Mouse (Mus musculus) MEL (cell line): ENCODE results near the gene Rtbdn. TPM values are rescaled to one million over a fixed set of nuclear protein-coding genes. Genes with fewer than 3 reads are reported as not detected.

Experiments used
- DNase-seq: peaks from one replicate; pipeline ENCODE4 v3.0.0; 2011; ENCODE audit warnings: low read depth, low spot score
- H3K27ac ChIP-seq: 2 replicates; pipeline ENCODE4 v1.5.1; 2012; ENCODE audit warnings: low read depth, mild to moderate bottlenecking, control low read depth, low read length, moderate library complexity; ENCODE audit not compliant: control insufficient read depth
- H3K27me3 ChIP-seq, 2 experiments: fragments of 150-350 bp in 1 of 2; sonication (generic) in 1 of 2; 2 replicates each; pipeline ENCODE4 v1.6.1; 2012; ENCODE audit warnings: low read length in 2 of 2, mild to moderate bottlenecking in 2 of 2, improper control_type of control experiment in 1 of 2, moderate library complexity in 1 of 2; ENCODE audit not compliant: insufficient read depth in 2 of 2, control insufficient read depth in 1 of 2
- H3K36me3 ChIP-seq, 2 experiments: 2 replicates each; pipeline ENCODE4 v1.6.1; 2012 to 2014; ENCODE audit warnings: low read length in 2 of 2, improper control_type of control experiment in 1 of 2, inconsistent platforms in 1 of 2, mild to moderate bottlenecking in 1 of 2; ENCODE audit not compliant: insufficient read depth in 2 of 2, control insufficient read depth in 1 of 2
- H3K4me1 ChIP-seq, 2 experiments: fragments of 150-350 bp in 1 of 2; sonication (generic) in 1 of 2; 2 replicates each; pipeline ENCODE4 v1.6.1; 2012; ENCODE audit warnings: low read length in 2 of 2, improper control_type of control experiment in 1 of 2, mild to moderate bottlenecking in 1 of 2; ENCODE audit not compliant: insufficient read depth in 2 of 2, control insufficient read depth in 1 of 2
- H3K4me3 ChIP-seq, 2 experiments: fragments of 150-350 bp in 1 of 2; sonication (generic) in 1 of 2; 2 replicates each; pipeline ENCODE4 v1.5.1; 2012; ENCODE audit warnings: low read depth in 2 of 2, low read length in 2 of 2, mild to moderate bottlenecking in 2 of 2, moderate library complexity in 2 of 2, control low read depth in 1 of 2, improper control_type of control experiment in 1 of 2; ENCODE audit not compliant: control insufficient read depth in 1 of 2, insufficient read depth in 1 of 2
- H3K79me2 ChIP-seq: 2 replicates; pipeline ENCODE4 v1.6.1; 2012; ENCODE audit warnings: mild to moderate bottlenecking, low read length, moderate library complexity; ENCODE audit not compliant: control insufficient read depth, poor library complexity, insufficient read depth
- H3K9ac ChIP-seq: 2 replicates; pipeline ENCODE4 v1.6.1; 2012; ENCODE audit warnings: low read depth, mild to moderate bottlenecking, control low read depth, low read length, moderate library complexity; ENCODE audit not compliant: control insufficient read depth, poor library complexity, severe bottlenecking
- H3K9me3 ChIP-seq: fragments of 150-350 bp; sonication (generic); replicated peaks from 2 replicates; pipeline ENCODE4 v1.6.1; 2012; ENCODE audit warnings: mild to moderate bottlenecking, low read length, improper control_type of control experiment, moderate library complexity; ENCODE audit not compliant: insufficient read depth
- BHLHE40 ChIP-seq: IDR thresholded peaks from 2 replicates; pipeline ENCODE4 v1.6.1; 2012; ENCODE audit warnings: low read depth, mild to moderate bottlenecking, inconsistent platforms, low read length, improper control_type of control experiment, borderline replicate concordance
- CHD1 ChIP-seq: IDR thresholded peaks from 2 replicates; pipeline ENCODE4 v1.6.1; 2012; ENCODE audit warnings: low read depth, mild to moderate bottlenecking, inconsistent platforms, low read length, improper control_type of control experiment
- CTCF ChIP-seq, 3 experiments: IDR thresholded peaks in 2 of 3; conservative IDR thresholded peaks in 1 of 3; 2 replicates each; pipeline ENCODE4 v1.5.1; 2011 to 2012; ENCODE audit warnings: low read length in 3 of 3, low read depth in 2 of 3, mild to moderate bottlenecking in 2 of 3, improper control_type of control experiment in 1 of 3, inconsistent platforms in 1 of 3, mixed read lengths in 1 of 3, moderate library complexity in 1 of 3; ENCODE audit not compliant: control insufficient read depth in 1 of 3, insufficient read depth in 1 of 3, poor library complexity in 1 of 3, severe bottlenecking in 1 of 3
- E2F4 ChIP-seq: IDR thresholded peaks from 2 replicates; pipeline ENCODE4 v1.6.1; 2011; ENCODE audit warnings: low read depth, low read length, improper control_type of control experiment, borderline replicate concordance
- ELF1 ChIP-seq: IDR thresholded peaks from 2 replicates; pipeline ENCODE4 v1.6.1; 2014; ENCODE audit warnings: low read depth, mild to moderate bottlenecking, inconsistent platforms, low read length, improper control_type of control experiment, moderate library complexity
- EP300 ChIP-seq, 2 experiments: IDR thresholded peaks; 2 replicates each; pipeline ENCODE4 v1.6.1; 2011; ENCODE audit warnings: improper control_type of control experiment in 2 of 2, low read length in 2 of 2, low read depth in 1 of 2, mild to moderate bottlenecking in 1 of 2
- ETS1 ChIP-seq: IDR thresholded peaks from 2 replicates; pipeline ENCODE4 v1.6.1; 2012; ENCODE audit warnings: low read depth, mild to moderate bottlenecking, inconsistent platforms, low read length, improper control_type of control experiment, moderate library complexity
- HCFC1 ChIP-seq: IDR thresholded peaks from 2 replicates; pipeline ENCODE4 v1.6.1; 2012; ENCODE audit warnings: low read depth, mild to moderate bottlenecking, inconsistent platforms, low read length, improper control_type of control experiment, moderate library complexity
- KAT2A ChIP-seq: conservative IDR thresholded peaks from 2 replicates; pipeline ENCODE4 v1.6.1; 2012; ENCODE audit warnings: low read depth, low read length, improper control_type of control experiment, inconsistent platforms
- MAFK ChIP-seq: IDR thresholded peaks from 2 replicates; pipeline ENCODE4 v1.6.1; 2011; ENCODE audit warnings: low read depth, mild to moderate bottlenecking, low read length, improper control_type of control experiment, borderline replicate concordance
- MAX ChIP-seq: IDR thresholded peaks from 2 replicates; pipeline ENCODE4 v1.6.1; 2011; ENCODE audit warnings: low read length, improper control_type of control experiment
- MAZ ChIP-seq: IDR thresholded peaks from 2 replicates; pipeline ENCODE4 v1.6.1; 2012; ENCODE audit warnings: low read depth, mild to moderate bottlenecking, inconsistent platforms, low read length, improper control_type of control experiment
- MEF2A ChIP-seq: IDR thresholded peaks from 2 replicates; pipeline ENCODE4 v1.6.1; 2014; ENCODE audit warnings: low read depth, mild to moderate bottlenecking, inconsistent platforms, low read length, improper control_type of control experiment; ENCODE audit not compliant: poor library complexity, insufficient replicate concordance, severe bottlenecking; ENCODE audit errors: extremely low read depth
- MXI1 ChIP-seq: IDR thresholded peaks from 2 replicates; pipeline ENCODE4 v1.6.1; 2011; ENCODE audit warnings: mild to moderate bottlenecking, low read depth, low read length, improper control_type of control experiment
- NELFE ChIP-seq: IDR thresholded peaks from 2 replicates; pipeline ENCODE4 v1.6.1; 2011; ENCODE audit warnings: low read depth, low read length, improper control_type of control experiment
- NRF1 ChIP-seq: IDR thresholded peaks from 2 replicates; pipeline ENCODE4 v1.6.1; 2014; ENCODE audit warnings: low read depth, mild to moderate bottlenecking, inconsistent platforms, low read length, improper control_type of control experiment, moderate library complexity; ENCODE audit not compliant: poor library complexity, insufficient read depth, severe bottlenecking
- POLR2A ChIP-seq, 2 experiments: IDR thresholded peaks; 2 replicates each; pipeline ENCODE4 v1.6.1; 2011 to 2012; ENCODE audit warnings: low read length in 2 of 2, mild to moderate bottlenecking in 2 of 2, control low read depth in 1 of 2, improper control_type of control experiment in 1 of 2, low read depth in 1 of 2, moderate library complexity in 1 of 2; ENCODE audit not compliant: control insufficient read depth in 1 of 2, insufficient read depth in 1 of 2, poor library complexity in 1 of 2
- POLR2AphosphoS2 ChIP-seq: IDR thresholded peaks from 2 replicates; pipeline ENCODE4 v1.6.1; 2011; ENCODE audit warnings: low read length, improper control_type of control experiment
- RAD21 ChIP-seq: IDR thresholded peaks from 2 replicates; pipeline ENCODE4 v1.6.1; 2011; ENCODE audit warnings: mild to moderate bottlenecking, low read depth, low read length, improper control_type of control experiment
- RCOR1 ChIP-seq: IDR thresholded peaks from 2 replicates; pipeline ENCODE4 v1.6.1; 2012; ENCODE audit warnings: low read depth, mild to moderate bottlenecking, inconsistent platforms, low read length, improper control_type of control experiment
- SIN3A ChIP-seq: IDR thresholded peaks from 2 replicates; pipeline ENCODE4 v1.6.1; 2012; ENCODE audit warnings: low read length, improper control_type of control experiment, inconsistent platforms
- SMC3 ChIP-seq: IDR thresholded peaks from 2 replicates; pipeline ENCODE4 v1.6.1; 2011; ENCODE audit warnings: low read depth, low read length, improper control_type of control experiment
- TBP ChIP-seq: IDR thresholded peaks from 2 replicates; pipeline ENCODE4 v1.8.0; 2011; ENCODE audit warnings: low read depth, low read length, improper control_type of control experiment
- TCF12 ChIP-seq: IDR thresholded peaks from 2 replicates; pipeline ENCODE4 v1.6.1; 2014; ENCODE audit warnings: low read depth, mild to moderate bottlenecking, inconsistent platforms, low read length, improper control_type of control experiment, moderate library complexity
- UBTF ChIP-seq: IDR thresholded peaks from 2 replicates; pipeline ENCODE4 v1.6.1; 2012; ENCODE audit warnings: low read depth, mild to moderate bottlenecking, inconsistent platforms, low read length, improper control_type of control experiment, moderate library complexity, borderline replicate concordance; ENCODE audit not compliant: insufficient read depth
- USF1 ChIP-seq: IDR thresholded peaks from 2 replicates; pipeline ENCODE4 v1.6.1; 2014; ENCODE audit warnings: low read depth, mild to moderate bottlenecking, inconsistent platforms, low read length, improper control_type of control experiment, moderate library complexity
- USF2 ChIP-seq, 2 experiments: IDR thresholded peaks; 2 replicates each; pipeline ENCODE4 v1.6.1; 2011 to 2012; ENCODE audit warnings: improper control_type of control experiment in 2 of 2, low read length in 2 of 2, borderline replicate concordance in 1 of 2, inconsistent platforms in 1 of 2, low read depth in 1 of 2, mild to moderate bottlenecking in 1 of 2; ENCODE audit not compliant: insufficient read depth in 1 of 2
- ZC3H11A ChIP-seq: IDR thresholded peaks from 2 replicates; pipeline ENCODE4 v1.6.1; 2012; ENCODE audit warnings: low read depth, mild to moderate bottlenecking, inconsistent platforms, low read length, improper control_type of control experiment
- ZKSCAN1 ChIP-seq: IDR thresholded peaks from 2 replicates; pipeline ENCODE4 v1.6.1; 2012; ENCODE audit warnings: low read depth, mild to moderate bottlenecking, inconsistent platforms, low read length, improper control_type of control experiment, moderate library complexity
- ZMIZ1 ChIP-seq: IDR thresholded peaks from 2 replicates; pipeline ENCODE4 v1.6.1; 2012; ENCODE audit warnings: low read depth, mild to moderate bottlenecking, inconsistent platforms, low read length, improper control_type of control experiment, moderate library complexity
- polyA plus RNA-seq, 2 experiments: library from polyadenylated mRNA; stranded (reverse) in 1 of 2; unstranded in 1 of 2; fragments of >175 nt in 1 of 2; fragments of >200 nt in 1 of 2; gene quantifications; 2 replicates each; pipeline versions ENCODE4 v1.2.1 to v1.2.4; 2012; ENCODE audit warnings: low replicate concordance in 2 of 2, low read depth in 1 of 2; ENCODE audit not compliant: insufficient read length in 2 of 2, insufficient read depth in 1 of 2, missing spikeins in 1 of 2
- total RNA-seq: library from RNA; depleted of rRNA; stranded (reverse); fragments of 300-350 nt; gene quantifications from 2 replicates; pipeline ENCODE4 v1.2.3, GENCODE M21; 2012

The Rtbdn gene
- total and polyA plus RNA-seq, 3 experiments: 0.08 to 0.11 TPM; not detected in 1

GRCm38 (mm10) chr8:84989810-84990209 lies 43.0 kb downstream of the Rtbdn start (continued):
- TF ChIP-seq MEF2A (no peak), NRF1 (no peak), ELF1 (no peak), RCOR1 (0 out of 2 replicates have a peak, but pooled peaks have one; percentile 23), HCFC1 (peak; percentile 31; the same call in 1 of the 2 replicates), POLR2A (IDR thresholded peaks at IDR 0.05; ENCODE audit: control insufficient read depth in 1 of 2, insufficient read depth in 1 of 2, low read depth in 1 of 2, low read length in 2 of 2, poor library complexity in 1 of 2) (no peak), ZC3H11A (peak; percentile 98), ETS1 (peak; percentile 43; the same call in 1 of the 2 replicates)
- TF ChIP-seq, all 39 proteins: peak for 10

GRCm38 (mm10) chr8:84990349-84990748 lies 43.6 kb downstream of the Rtbdn start, which contains the start of gene Hook2:
Gene Hook2 (plus strand): TSS chr8:84990603.
- peaks cover 0 to 21% of the 10 kb centered on the region in 2 experiments; a peak in 3 of 4 replicates for H3K4me1 ChIP-seq
- TF ChIP-seq EP300 (IDR thresholded peaks at IDR 0.05; ENCODE audit: low read depth in 1 of 2, low read length in 2 of 2) (peak in 1 of 2 experiments; percentile 19; a peak in 1 of 4 replicates), USF2 (IDR thresholded peaks at IDR 0.05; ENCODE audit: borderline replicate concordance in 1 of 2, insufficient read depth in 1 of 2, low read depth in 1 of 2, low read length in 2 of 2) (peak; percentile 42 to 81; a peak in 3 of 4 replicates), TBP (peak; percentile 77), E2F4 (no peak), UBTF (no peak), POLR2A (IDR thresholded peaks at IDR 0.05; ENCODE audit: control insufficient read depth in 1 of 2, insufficient read depth in 1 of 2, low read depth in 1 of 2, low read length in 2 of 2, poor library complexity in 1 of 2) (peak in 1 of 2 experiments; percentile 63; a peak in 2 of 4 replicates), RAD21 (peak; percentile 88), ETS1 (peak; percentile 58; the same call in 1 of the 2 replicates), MAX (peak; percentile 94), BHLHE40 (peak; percentile 90), MXI1 (peak; percentile 80), CTCF (IDR thresholded peaks at IDR 0.05 in 2 of 3, conservative IDR thresholded peaks at IDR 0.05 in 1 of 3; ENCODE audit: control insufficient read depth in 1 of 3, insufficient read depth in 1 of 3, low read depth in 2 of 3, low read length in 3 of 3, poor library complexity in 1 of 3, severe bottlenecking in 1 of 3) (peak; percentile 81 to 96 (median 91)), CHD1 (no peak; the same call in 1 of the 2 replicates), MEF2A (no peak), ZMIZ1 (peak; percentile 24; the same call in 1 of the 2 replicates), MAFK (no peak), SMC3 (peak; percentile 87), ZC3H11A (peak; percentile 68), HCFC1 (peak; percentile 83), USF1 (peak; percentile 97), SIN3A (peak; percentile 87), NELFE (peak; percentile 23; the same call in 1 of the 2 replicates), POLR2AphosphoS2 (peak; percentile 36; the same call in 1 of the 2 replicates), MAZ (peak; percentile 62; the same call in 1 of the 2 replicates), TCF12 (peak; percentile 60; the same call in 1 of the 2 replicates), KAT2A (no peak), ZKSCAN1 (no peak), ELF1 (0 out of 2 replicates have a peak, but pooled peaks have one; percentile 33)

More at GRCm38 (mm10) chr8:84990349-84990748, 43.6 kb downstream of the Rtbdn start, which contains the start of gene Hook2:
- no peaks in the 10 kb centered on the region for H3K27me3 ChIP-seq
- peaks cover 0 to 10% of the 10 kb centered on the region in 2 experiments; a peak in 2 of 4 replicates for H3K36me3 ChIP-seq
- H3K4me3 ChIP-seq: peak within 1 kb of the TSS; percentile 75 to 81
- H3K9ac ChIP-seq: peak within 1 kb of the TSS; percentile 87
- peak within 1 kb of the TSS; percentile 68 for H3K27ac ChIP-seq
- H3K79me2 ChIP-seq: peaks cover 3% of the 10 kb centered on the region; the same call in 1 of the 2 replicates
- DNase-seq: peak; percentile 99
- H3K9me3 ChIP-seq: no peaks in the 10 kb centered on the region
